Mouse (Mus musculus): ENCODE measurements at regions not wholly inside any gene's neighbourhood (a gene's known extent, or its start where the extent isn't known, plus 50 kb on each side); places are given as distances from the start of the nearest gene placed in this dataset.
A peak's percentile ranks its signal among the peaks of the same experiment; 100 is the strongest.

DNA sequence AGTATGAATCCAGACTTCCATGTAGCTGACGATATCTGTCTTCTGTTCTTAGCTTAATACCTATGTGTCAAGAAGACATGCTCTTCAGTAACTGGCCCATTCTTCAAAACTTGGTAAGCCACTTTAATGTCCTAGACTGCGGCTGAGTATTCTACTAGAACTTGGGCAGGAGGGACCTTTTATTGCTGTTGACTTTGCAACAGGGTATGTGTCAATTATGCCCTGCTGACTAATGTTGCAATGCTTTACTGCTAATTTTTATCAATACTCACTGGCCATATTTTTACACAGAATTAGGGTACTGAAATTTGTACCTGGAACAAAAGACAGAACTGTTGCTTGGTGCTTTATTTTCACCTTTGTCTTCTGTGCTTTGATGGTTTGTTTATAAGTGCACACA lies 746.9 kb downstream of the Ppargc1a start:
- DNase-seq, result no peak

DNA sequence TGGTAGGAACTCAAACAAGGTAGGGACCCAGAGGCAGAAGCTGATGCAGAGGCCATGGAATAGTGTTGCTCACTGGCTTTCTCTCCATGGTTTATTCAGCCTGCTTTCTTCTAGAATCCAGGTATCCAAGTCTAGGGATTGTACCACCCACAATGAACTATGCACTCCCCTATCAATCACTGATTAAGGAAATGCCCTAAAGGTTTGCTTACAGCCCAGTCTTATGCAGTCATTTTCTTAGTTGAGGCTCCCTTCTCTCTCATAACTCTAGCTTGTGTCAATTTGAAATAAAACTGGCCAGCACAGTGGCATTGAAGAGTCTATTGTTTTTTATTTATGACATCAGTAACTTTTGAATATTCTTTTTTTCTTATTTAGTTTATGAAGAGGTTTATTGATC lies 747.6 kb downstream of the Ppargc1a start:
- DNase-seq, result no peak

DNA sequence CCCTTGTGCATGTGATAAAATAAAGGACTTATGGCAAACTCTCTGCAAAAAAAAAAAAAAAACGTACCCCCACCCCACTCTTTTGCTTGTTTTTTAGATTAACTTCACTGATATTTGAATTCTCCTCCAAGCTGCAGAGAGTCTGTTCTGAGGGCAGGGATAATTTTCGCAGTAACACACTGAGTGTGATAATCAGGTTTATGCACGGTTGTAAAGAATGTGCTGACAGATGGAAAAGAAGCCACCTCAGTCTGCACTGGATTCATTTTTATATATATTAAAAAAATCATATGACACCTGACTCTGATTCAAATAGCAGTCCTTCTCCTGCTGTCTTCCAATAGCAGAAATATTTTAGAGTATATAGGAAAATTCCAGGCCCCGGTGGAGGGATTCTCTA lies 736.5 kb upstream of the Adgra3 start:
- DNase-seq, result no peak

DNA sequence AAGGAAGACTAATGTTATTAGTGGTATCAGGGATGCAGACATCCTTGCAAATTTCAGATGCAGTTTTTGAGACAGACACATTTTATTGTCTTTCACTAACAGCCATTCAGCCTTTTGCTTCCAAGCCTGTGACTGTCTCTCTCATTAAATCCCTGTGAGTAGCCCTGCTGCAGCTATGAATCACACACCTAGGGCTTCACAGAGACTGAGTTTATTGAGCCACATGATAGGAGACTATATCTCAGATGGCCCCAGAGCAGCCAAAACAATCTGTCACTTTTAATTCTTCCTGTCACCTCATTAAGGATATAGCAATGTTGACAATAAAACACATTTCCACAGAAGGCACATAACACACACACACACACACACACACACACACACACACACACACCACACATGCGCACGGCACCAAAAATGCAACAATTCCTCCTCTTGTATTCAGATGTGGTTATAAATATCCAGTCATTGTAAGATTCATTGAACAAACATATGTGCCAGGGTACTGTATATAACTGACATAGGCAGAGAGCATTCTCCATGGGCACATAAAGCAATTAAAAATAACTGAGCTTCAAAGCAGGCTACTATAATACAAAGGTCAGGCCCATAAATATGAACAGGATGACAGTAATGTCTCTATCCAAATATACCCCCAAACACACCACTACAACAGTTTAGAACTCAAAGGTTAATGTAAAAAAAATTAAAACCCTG lies 735.8 kb upstream of the Adgra3 start:
- DNase-seq, result peak; percentile 3

DNA sequence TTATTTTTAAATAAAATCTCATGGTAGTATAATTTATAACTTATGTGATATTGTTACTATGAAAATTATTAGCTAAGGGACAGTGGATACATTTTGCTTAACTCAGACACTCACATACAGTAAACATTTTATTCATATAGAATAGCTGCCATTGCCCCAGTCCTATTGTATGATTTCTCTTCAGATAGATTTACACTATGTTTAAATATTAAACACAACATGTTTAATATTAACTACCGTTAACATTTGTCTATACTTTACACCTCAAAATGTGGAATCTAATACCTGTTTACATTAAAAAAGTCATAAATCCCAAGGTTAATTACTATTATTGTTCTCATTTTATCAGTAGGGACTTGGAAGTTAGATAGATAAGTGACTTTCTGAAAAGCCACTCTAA lies 734.8 kb upstream of the Adgra3 start:
- no peak for DNase-seq

DNA sequence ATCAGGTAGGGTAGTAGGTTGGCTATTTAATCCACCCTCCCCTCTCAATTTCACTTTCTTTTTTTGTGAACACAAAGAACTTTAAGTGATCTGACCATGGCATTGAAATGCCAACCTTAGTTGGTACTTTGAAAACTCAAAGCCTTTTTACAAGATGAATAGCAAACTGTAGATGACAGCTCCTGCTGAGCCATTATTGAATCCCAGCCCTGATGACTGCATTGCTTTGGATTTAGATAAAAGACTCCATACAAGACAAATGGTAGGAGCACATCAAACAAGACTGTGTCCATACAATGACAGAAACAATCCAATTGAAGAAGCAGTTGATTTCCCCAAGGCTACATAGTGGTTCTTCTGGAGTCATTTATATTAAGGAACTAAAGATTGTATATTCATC lies 726.5 kb upstream of the Adgra3 start:
- DNase-seq, result no peak

DNA sequence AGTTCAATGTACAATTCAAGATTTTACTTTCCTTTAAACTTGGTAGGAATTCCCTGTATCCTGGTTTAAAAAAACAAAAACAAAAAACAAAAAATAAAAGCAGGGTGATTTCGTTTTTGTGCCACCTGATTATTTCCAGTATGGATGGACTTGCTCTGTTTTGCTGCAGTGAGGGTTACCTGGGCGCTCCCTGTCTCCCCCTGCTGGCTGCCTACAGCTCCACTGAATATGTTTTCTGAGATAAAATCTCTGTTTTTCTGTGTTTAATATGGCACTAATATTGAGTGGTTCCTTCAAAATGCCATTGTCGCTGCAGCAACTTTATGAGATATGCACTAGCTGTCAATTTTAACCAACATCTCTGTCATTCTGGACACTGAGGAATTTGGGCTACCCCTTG lies 720.3 kb upstream of the Adgra3 start:
- DNase-seq, result peak; percentile 3

DNA sequence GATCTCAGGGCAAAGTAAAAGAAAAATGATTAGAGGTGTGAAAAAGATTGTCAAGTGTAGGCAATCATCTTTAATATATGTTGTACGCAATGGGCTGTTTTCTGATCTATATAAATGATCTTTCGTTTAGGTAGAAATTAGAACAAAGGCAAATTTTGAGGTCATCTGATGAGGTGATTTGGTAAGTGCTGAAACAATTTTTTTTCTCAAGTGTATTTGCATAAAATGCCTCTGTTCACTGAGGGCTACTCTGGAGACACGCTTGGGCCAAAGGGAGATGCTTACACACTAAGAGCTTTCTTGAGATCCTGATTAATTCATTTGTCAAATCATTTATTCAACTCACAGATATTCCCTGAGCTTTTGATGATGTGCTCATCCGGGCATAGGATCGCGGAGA lies 719.4 kb upstream of the Adgra3 start:
- DNase-seq, result no peak

DNA sequence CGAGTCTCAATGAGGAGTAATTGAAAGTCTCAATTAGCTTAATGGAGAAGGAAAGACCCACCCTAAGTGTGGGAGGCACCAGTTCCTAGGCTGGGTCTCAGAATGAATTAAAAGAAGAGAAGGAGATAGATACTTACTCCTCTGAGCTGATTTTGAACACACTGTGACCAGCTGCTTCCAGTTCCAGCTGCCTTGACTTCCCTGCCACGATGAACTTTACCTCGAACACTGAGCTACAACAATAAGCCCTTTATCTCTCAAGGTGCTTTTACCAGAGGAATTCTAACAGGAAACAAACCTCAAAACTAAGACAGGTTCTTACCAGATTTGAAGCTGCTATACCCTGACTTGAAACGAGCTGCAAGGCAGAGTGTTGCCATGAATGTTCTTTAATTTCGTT lies 703.5 kb upstream of the Adgra3 start:
- no peak for DNase-seq

DNA sequence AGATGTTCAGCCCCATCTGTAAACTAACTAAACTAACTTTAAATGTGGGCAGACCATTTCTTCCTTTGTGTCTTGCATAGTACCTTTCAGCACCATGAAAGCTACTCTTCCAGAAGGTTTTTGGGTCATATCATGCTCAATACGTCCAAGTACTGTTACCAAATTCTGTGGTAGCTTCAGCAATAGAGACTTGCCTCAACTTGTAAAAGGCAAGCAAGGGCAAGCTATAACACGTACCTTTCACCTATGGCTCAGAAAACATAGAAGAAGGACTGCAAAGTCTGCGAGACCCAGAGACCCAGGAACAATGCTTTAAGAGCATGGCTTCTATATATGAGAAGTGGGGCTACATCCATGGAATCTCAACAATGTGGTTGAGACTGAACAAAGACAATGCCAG lies 701.6 kb upstream of the Adgra3 start:
- no peak for DNase-seq

DNA sequence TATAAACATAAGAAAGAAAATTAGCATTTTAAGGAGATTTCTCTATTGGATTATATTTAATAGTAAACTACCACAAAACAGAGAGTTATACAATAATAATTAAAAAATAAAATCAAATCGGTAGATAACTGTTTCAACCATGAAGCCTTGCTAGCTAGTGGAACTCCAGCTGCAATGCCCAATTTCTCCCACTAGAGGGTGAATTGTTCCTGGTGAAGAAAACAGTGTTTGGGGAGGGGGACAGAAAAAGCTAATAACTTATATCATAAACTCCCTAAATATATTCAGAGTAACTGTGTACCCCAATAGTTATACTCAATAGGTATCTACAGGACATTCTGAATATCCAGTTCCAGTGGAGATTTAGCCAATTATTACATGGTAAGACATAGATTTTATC lies 694.0 kb upstream of the Adgra3 start:
- peak; percentile 5 for DNase-seq

DNA sequence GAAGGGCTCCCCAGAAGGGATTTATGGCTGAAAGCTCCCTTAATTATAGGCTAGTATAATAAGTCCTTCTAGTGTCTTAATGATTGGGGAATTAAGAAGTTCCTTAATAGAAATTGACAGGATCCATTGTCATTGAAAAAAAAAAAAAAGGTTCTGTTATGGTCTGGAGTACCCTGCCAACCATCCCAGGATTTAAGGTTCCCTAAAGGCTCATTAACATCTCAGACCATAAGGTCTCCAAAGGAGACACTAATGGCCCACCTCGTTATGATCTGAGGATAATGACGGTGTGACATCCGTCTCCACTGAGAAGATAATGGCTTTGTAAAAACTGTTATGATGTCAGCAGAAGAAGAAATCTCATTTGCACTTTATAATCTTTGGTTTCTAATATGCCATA lies 692.6 kb upstream of the Adgra3 start:
- no peak for DNase-seq

DNA sequence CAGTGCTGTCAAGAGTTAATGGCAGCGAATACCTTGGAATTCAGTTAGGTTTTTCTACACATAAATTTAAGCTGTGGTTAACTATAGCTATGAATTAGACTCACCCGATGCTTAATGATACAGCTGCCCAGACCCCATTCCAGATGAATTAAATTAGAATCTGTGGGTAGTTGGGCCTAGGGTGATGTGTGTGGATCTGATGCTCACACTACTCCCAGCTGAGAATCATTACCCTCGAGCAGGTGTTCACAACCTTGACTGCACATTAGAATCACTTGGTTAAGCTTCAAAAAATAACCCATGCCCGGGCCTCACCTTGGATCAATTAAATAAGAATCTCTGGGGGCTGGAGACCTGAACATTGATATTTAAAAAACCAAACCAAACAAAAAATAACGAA lies 684.2 kb upstream of the Adgra3 start:
- no peak for DNase-seq

DNA sequence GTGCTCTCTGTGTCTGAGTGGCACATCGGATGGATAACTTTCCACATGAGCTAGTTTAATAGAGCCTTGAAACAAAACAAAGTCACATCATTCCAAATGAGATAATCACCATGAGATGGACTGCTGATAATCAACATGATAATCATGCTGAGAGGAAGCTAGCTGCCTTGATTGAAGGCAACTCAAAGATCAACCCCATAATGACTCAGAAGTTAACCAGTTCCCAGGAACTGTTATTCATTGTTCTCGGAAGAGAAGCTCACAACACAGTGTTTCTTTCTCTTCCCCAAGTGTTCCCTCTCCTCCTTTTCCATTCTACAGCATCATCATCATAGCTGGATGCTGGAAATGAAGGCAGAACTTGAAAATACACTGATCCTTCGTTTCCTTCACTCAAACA lies 674.9 kb upstream of the Adgra3 start:
- DNase-seq, result no peak

DNA sequence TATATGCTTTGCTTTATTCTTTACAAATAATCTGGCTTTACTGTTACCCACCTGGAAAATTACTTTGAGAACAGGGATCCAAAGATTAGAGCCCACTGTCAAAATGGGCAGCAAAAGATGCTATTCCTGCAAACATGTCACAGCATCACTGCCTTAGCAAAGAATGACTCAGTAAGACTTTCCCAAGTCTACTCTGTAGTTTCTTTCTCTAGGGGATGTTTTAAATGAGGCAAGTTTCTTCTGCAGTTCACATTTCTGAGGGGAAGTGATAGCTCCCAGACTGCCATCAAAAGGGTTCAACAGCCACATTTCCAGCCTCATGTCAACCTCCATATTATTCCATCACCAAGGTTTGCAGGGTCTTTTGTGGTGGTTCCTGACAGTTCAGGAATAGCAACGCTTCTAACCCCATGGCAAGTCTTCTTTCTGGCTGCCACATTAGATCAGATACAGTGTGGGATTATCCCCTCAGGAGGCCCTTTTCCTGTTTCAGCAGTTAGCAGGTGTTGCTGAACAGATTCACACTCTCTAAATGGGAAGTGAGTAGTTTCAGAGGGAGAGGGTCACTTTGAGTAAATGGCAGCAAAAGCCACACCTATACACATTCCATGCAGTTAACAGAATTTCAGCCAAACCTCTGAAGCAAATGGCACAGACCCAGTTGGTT lies 669.7 kb upstream of the Adgra3 start:
- no peak for DNase-seq

DNA sequence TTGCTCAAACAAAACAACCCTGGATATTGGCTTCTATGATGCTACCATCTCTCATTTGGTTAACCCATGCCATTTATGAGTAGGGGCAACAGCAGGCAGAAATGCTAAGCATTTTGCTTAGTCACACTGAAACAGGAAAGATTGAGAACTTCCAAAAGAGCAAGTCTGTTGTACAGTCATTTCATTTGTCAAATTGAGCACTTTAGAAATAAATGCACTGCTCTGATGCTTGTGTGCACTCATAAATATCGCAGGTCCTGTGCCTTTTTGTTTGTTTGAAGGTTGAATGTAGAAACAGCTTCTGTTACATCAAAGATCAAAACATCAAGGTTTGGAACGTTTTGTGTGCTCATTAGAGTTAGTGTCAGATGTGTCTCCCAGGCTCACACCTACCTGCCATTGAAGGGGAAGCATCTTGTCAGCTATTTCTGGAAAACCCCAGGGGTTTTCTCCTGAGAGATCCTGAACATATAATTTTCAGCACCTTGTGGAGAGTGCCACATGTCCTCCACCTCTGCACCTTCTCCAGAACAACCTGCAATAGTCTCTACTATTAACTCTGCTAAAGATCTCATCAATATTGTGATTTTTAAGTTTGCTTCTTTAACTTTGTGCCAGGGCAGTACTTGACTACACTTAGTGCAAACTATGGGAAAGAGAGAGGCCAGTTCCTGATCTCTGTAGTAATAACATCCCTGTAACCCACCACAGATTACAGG lies 648.3 kb upstream of the Adgra3 start:
- no peak for DNase-seq

DNA sequence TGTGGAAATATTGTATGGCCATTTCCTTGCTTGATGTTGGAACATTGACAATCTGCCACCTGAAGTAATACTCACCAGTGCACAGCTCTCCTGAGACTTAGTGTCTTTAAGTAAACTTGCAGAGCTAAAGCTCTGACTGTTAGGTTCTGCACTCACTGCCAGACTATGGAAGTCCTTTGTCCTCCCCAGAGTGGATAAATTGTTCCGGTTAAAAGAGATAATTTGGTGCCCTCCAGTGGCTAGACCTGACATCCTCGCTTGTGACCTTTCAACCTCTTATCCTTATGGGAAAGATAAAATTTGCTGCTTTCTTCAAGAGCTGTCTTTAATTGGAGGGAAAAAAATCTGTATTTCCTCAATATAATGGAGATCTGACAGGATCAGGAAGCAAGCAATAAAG lies 639.3 kb upstream of the Adgra3 start:
- no peak for DNase-seq

DNA sequence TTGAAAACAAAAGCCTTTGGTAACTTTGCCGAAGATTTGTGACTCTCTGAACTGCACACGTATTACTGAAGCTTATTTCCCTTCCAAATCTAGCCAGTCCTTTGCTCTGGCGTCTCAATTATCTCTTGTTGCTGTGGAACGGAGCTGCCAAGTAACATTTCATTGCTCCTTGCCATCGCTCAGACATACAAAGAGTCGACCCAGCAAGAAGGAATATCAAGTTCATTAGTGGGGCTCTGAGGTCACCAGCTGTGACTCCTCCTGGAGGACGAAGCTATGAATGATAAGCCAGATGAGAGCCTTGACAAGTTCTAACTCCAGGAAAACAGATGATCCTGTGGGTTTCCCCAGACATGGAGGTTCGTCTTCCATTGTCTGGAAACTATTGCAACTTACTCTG lies 638.8 kb upstream of the Adgra3 start:
- no peak for DNase-seq

DNA sequence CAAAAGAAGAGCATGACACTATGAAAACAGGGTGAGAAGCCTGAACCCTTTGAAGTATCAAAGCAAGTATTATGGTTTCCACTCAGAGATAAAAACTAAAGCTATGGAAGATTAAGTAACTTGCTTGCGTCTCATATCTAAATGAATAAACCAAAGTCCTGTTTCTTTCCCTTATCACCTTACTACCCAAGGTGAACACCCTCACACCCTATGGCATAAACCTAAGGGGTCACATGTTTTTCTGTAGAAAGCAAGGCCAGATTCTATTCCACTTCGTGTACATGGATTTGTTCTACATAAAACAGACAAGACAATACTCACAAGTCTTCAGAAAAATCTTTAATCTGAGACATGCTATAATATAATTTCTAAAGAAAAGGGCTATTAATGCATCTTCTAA lies 629.6 kb upstream of the Adgra3 start:
- DNase-seq, result no peak

DNA sequence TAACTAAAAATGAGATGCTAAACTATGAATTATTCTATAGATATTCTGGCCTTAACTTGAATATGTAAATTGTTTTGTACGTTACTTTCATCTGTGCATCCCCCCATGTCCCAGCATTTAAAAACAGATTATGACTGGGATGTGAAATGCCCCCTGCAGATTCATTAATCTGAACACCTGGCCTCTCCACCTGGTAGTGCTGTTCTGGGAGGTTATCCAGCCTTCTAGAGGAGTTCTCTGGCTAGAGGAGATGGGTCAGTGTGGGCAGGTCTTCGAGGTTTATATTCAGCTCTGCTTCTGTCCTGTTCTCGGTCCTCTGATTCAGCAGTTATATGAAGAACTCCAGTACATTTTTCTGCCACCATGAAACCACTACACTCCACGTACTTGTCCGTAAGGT lies 625.2 kb upstream of the Adgra3 start:
- DNase-seq, result no peak

DNA sequence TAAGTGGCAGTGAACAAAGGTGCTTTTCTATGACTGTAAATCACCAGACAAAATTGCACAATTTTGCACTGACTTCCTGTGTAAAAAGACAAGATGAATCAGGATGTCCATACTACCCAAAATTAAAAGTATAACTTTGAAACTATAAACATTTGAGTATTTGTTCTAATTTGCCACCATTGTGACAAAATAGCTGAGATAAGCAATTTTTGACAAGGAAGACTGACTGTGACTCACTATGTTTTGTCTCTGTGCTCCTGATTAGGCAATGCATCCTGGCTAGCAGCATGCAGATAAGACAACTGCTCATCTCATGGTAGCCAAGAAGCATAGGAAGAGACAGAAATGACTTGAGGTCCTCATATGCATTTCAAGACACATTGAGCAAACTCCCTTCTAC lies 577.7 kb upstream of the Adgra3 start:
- DNase-seq, result no peak

DNA sequence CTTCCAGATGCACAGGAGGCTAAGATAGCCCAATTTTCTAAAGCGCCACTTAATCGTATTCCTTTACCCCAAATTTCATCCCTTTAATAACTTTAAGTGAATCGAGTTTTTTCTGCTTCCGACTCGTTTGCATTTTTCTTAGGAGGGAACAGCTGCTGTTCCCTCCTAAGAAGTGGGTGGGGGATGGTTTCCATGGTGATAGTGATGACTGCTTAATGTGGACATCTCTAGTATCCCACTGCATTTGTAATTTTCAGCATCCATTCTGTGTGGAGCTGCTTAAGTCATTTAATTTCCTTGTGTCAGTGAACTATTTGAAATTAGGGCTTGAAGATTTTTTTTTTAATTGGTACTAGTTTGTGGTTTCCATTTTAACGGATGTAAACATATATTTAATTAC lies 567.8 kb upstream of the Adgra3 start:
- no peak for DNase-seq

DNA sequence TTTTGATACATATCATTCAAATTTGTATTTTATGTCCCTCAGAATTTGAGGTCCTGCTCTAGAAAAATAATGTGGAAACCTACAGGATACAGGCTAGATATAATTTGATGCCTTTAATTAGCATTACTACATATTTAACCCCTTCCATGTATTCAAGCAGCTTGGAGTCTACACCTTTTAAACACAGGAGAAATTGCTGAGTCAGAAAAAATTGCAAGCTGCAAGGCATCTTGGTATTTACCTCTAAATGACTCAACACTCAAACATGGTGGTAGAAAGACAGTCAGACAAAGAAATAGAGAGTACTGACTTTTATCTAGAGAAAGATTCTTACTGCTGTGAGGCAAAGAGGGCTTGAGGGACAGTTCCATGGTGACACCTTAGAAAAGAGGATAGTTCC lies 565.4 kb upstream of the Adgra3 start:
- DNase-seq, result no peak
